Mouse (Mus musculus): Measurements from ENCODE around the gene Syn2. TPM values are rescaled to one million over a fixed set of nuclear protein-coding genes. Genes with fewer than 3 reads are reported as not detected.

Syn2 gene
- polyA plus RNA-seq, 1 experiment from 2014 or later: 8.2 TPM

DNA sequence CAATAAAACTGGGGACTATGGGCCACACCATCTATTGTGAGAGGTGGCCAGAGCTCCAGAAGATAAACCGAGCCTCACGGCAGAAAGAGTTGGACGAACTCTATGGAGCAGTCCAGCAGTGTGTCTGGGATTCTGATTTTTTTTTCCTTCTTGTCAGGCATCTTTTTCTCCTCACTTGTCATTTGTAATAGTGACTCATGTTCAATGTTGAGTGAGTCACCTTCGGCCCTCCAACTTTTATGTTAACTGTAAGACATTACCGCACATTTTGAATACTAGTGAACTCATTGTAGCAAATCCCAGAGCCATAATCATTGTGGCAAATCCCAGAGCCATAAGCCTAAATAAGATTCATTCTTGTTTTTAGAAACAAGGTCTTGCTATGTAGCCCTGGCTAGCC is 188.3 kb downstream of the Syn2 start:
- no peak overlapping the region for H3K9ac ChIP-seq (ENCODE audit: low read length)
- no peak for ATAC-seq (ENCODE audit: insufficient read depth, low FRiP score, low TSS enrichment)
- 91% methylated on average over 5 of the region's 5 CpGs for WGBS
- H3K4me1 ChIP-seq (ENCODE audit: control insufficient read depth, insufficient read depth, low read length): no peaks in the 10 kb centered on the region
- no peak overlapping the region for H3K4me3 ChIP-seq (ENCODE audit: low read depth, low read length)
- H3K27ac ChIP-seq (ENCODE audit: low read depth, low read length): no peak overlapping the region
- H3K9me3 ChIP-seq (ENCODE audit: control insufficient read depth, low read length): no peaks in the 10 kb centered on the region
- H3K27me3 ChIP-seq (ENCODE audit: control insufficient read depth, insufficient read depth, low read length): no peaks in the 10 kb centered on the region
- no peak for DNase-seq (ENCODE audit: low spot score)
- H3K36me3 ChIP-seq (ENCODE audit: control insufficient read depth, insufficient read depth, low read length): no peaks in the 10 kb centered on the region
- H3K4me2 ChIP-seq (ENCODE audit: low read depth): no peak overlapping the region

DNA sequence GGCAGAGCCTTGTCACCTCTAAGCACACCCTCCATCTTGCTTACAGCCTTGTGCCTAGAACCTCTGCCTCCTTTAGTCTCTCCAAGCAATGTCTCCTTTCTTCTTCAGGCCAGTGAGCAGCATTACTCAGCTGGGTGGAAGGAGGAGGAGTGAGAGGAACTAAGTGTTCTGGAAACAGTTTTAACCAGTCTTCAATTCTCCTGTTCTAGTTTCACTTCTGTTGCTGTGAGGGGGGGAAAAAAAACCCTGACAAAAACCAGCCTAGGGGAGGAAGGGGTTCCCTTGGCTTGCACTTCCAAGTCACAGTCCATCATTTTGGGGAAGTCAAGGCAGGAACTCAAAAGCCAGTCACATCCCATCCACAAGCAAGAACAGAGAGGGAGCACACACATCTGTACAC is 196.3 kb downstream of the Syn2 start:
- Histone ChIP-seq H3K27me3 (ENCODE audit: control insufficient read depth, insufficient read depth, low read length) (no peaks in the 10 kb centered on the region), H3K27ac (ENCODE audit: low read depth, low read length) (no peak overlapping the region), H3K9me3 (ENCODE audit: control insufficient read depth, low read length) (no peaks in the 10 kb centered on the region), H3K4me3 (ENCODE audit: low read depth, low read length) (no peak overlapping the region), H3K36me3 (ENCODE audit: control insufficient read depth, insufficient read depth, low read length) (no peaks in the 10 kb centered on the region), H3K4me1 (ENCODE audit: control insufficient read depth, insufficient read depth, low read length) (no peaks in the 10 kb centered on the region), H3K4me2 (ENCODE audit: low read depth) (no peak overlapping the region), H3K9ac (ENCODE audit: low read length) (no peak overlapping the region)
- no peak for ATAC-seq (ENCODE audit: insufficient read depth, low FRiP score, low TSS enrichment)
- DNase-seq (ENCODE audit: low spot score): no peak

Small RNAs within 50 kb of the gene (microRNA-seq; reads per million reads assigned to microRNA genes)
- not detected for gene Gm24767

Other genes starting within 250 kb of the Syn2 start
- gene Vgll4, start 164.9 kb upstream of the Syn2 start, polyA plus RNA-seq (2014; fragmentation: Nextera tagmentation; extraction: Ambion mirVana): 62.0 and 62.3 TPM in 2 replicates
- 68.6 and 72.8 TPM in 2 replicates for gene Tamm41, start 97.0 kb upstream of the Syn2 start, polyA plus RNA-seq (2014; fragmentation: Nextera tagmentation; extraction: Ambion mirVana)
- not detected in 2 replicates for gene Gm17482, start 92.4 kb downstream of the Syn2 start, polyA plus RNA-seq (2014; fragmentation: Nextera tagmentation; extraction: Ambion mirVana)
- gene Timp4, start 117.3 kb downstream of the Syn2 start, polyA plus RNA-seq (2014; fragmentation: Nextera tagmentation; extraction: Ambion mirVana): 0.18 and 0.41 TPM in 2 replicates
- gene Pparg, start 226.0 kb downstream of the Syn2 start, polyA plus RNA-seq (2014; fragmentation: Nextera tagmentation; extraction: Ambion mirVana): 0.19 TPM in 1 of 2 replicates, not detected in the other